Mouse (Mus musculus) natural killer cell, adult 2 months (primary cell): ENCODE measurements around the gene Adam12.

ENCODE experiments used
- DNase-seq, 2 experiments: peaks; one replicate each; pipeline ENCODE4 v3.0.0; 2022; ENCODE audit warnings: low spot score in 2 of 2

Gene Adam12

DNA sequence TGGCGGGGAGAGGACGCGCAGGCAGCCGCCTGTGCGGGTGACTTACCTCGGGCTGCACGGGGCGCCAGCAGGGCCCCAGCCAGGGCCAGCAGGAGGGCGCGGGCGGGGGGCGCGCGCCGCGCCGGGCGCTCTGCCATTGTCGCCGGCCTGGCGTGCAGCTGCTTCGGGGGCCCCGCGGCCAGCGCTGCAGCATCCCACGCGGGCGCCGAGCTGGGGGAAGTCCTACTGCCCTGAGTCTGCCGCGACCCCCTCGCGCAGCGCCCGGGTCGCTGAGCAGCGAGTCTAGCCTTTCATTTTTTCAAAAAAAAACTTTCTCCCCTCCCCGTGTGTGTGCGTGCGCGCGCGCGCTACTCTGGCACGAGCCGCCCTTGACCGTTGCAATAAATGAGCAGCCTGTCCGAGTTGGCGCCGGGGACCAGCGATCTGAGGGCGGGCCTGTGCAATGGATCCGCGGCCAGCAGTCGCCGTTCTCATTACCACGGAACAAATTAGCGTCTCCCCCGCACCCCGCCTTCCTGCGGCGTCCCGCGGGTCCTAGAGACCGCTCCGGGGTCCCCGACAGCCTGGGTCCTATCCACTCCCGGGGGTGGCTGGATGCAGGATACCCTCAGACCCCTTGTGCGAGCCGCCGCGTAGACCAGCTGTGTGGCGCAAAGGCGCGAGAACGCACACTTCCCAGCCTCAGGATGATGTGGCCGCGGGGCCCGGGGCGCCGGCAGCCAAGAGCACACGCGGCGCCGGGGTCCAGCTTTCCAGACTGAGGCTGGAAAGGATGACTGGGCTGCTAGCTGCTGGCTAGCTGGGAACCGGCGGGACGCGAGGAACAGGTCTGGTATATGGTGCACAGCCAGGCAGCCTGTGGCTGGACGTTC, 7.0 kb downstream of the Adam12 start:
- DNase-seq: no peak

DNA sequence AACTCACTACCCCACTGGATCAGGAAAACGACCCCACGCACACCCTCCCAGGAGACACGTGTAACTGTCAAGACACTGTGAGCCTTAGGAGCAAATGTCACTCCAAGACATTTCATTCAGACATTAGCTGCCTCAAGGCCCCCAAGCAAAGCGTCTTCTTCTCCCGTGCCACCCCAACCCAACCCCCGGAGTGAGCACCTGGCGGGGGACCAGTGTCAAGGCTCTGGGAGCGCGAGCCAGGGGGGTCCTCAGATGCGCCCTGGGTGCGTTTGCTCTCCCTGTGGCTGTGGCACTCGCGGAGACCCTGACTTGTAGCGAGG, 7.6 kb downstream of the Adam12 start:
- DNase-seq: no peak

DNA sequence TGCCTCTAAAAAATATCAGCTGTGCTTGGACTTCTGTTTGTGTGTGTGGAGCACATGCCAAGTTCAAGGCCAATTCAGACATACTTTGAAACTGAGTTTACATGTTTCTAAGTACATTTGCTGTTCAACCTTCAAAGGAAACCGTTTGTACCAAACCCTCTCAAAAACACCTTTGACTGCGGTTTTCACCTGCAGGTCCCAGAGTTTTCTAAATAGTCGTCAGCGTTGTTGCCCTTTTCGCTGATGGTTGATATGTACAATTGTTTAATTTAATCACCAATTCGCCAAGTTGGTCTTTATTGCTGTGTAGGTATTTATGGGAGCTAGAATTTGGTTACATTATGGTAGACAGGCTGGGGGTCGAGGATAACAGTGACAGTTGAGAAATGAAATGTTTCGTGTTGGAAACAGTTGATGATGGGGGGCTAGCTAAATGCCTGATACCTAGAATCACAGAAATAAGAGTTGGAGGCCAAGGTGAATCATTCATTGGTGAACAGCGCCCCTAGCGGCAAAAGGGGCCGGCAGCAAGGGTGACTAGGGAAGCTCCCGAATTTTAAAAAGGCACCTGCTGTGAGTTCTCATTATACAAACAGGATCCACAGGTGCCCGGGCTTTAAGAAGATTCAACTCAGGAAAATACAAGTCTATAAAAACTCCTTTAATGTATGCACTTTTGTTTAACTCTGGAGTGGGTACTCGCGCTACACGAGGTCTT, 8.3 kb downstream of the Adam12 start:
- no peak for DNase-seq

DNA sequence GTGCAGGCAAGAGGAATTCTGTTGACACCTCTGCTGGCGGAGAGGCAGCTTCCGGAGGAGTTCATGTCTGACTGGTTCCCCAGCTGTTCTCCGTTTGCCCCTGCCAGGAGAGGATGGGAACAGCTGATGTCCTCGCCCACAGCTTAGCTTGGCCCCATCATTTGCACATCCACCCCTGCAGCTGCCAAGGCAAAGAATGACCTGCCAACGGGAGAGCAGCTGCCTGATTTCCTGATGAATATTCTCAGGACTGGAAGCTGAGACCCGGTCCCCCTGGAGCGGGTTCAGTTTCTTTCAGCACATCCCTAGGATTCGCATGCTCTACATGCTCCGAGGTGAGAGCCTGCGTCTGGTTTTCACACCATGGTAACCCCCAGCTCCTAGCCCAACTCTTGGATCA, 24.0 kb downstream of the Adam12 start:
- DNase-seq: no peak

DNA sequence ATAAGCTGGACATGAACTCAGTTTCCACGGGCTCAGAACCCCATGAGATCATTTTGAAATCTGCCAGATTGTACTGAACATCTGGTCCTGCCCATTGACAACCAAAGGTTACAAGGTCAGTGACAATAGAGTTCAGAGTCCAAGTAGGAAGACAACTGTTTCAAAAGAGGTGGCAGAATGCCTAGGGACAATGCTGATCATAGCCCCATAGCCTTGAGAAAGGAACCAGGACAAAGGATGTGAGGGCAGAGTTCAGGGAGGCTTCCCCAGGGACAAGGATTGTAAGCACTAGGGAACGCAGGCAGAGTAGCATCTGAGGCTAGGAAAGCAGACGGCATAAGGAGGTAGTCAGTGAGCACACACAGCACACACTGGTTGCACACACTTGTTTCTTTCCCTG, 38.9 kb downstream of the Adam12 start:
- no peak for DNase-seq

DNA sequence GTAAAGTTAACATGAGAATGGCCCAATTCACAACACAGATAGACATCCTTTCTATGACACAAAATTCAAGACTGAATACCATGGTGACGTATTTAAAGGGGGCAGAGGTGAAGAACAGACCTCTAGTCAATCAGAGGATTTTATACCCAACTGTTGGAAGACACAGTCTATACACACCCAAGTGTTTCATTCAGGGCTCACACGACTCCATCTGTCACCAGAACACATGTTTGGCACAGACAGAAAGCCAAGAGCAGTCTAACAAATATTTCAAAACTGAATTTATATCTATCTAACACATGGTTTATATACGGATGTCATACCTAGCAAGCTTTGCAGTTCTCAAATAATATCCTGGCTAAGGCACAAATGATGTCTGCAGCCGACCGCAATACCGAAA, 41.8 kb downstream of the Adam12 start:
- DNase-seq: no peak

DNA sequence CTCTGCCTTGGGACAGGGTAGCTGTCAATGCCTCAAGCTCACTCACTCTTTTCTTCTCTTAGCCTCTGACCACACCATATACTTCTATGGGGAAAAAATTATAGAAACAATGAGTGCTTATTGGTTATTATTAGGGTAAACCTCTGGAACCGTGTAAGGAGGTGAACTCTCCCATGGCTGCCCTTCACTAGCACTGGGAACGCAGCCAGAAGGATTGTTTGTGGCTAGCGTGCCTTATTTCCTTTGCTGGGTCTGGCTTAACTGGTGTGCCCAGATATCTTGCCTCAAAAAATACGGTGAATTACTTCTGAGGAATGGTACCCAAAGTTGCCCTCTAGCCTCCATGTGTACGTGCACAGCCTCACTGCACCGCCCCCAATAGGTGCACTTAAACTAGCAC, 43.4 kb downstream of the Adam12 start:
- no peak for DNase-seq

DNA sequence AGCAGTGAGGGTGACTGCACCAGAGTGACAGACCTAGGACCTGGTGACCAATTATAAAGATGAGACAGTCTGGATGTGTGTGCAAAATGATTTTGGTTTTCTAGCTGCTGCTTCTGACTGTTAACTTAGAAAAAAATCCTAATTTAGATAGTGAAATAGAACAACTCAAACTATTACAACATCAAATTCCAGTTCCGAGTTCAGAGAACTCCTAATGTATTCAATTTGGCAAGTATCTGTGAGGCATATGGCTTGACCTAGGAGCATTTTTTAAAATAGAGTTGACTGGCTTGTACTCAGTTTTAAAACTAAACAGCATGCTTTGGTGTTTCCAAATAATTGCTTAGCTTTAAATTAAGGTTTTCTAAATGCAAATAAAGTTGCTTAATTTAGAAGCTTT, 44.0 kb downstream of the Adam12 start:
- DNase-seq: no peak

DNA sequence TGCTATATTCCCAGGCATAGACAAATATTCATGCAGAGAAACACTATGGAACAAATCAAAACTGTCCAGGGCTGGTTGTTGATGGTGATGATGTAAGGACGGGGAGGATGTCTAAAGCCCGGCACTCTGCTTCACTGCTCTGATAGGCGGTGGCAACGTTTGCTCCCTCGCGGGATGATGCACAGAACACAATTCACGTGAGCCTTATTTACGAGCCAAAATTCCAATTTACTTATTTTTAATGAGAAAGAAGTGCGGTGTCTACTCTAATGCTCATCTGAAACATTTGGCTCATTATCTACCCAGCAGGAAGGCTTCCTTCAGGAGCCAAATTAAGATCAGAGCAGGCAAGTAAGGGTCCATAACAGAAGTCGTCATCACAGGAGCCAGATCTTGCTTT, 45.4 kb downstream of the Adam12 start:
- DNase-seq: no peak

DNA sequence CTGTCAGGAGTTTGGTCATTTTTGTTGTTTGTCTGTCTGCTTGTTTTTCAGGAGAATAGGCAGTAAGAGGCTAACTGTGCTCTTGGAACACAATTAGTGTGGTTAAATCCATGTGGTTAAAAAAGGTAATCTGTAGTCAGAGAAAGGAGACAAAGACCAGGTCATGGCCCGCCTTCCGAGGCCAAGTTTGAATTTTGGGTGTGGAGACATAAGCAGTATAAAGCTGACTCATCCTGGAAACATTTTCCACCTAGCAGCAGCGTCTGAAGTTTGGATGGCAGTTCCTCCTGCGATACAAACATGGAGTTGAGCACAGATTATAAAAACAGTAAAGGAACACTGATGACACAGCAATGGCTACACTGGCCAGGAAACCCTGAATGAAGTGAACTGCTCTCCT, 46.2 kb downstream of the Adam12 start:
- no peak for DNase-seq

DNA sequence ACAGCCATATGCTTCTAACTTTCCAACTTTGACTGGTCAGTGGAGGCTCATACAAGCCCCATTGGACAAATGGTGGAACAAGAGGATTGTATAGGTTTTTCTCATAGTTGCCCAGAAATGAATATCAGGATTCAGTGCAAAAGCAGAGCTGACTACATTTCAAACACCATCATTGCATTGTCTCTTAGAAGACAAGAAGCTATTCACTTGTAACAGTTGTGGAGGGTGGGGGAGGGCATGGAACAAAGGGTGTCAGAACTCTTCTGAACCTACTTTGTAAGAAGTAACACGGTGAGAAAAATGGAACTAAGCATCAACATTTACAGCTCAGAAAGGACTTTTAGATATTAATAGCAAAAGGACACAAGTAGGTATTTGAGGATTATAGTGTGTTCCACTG, 50.2 kb downstream of the Adam12 start:
- DNase-seq: no peak

DNA sequence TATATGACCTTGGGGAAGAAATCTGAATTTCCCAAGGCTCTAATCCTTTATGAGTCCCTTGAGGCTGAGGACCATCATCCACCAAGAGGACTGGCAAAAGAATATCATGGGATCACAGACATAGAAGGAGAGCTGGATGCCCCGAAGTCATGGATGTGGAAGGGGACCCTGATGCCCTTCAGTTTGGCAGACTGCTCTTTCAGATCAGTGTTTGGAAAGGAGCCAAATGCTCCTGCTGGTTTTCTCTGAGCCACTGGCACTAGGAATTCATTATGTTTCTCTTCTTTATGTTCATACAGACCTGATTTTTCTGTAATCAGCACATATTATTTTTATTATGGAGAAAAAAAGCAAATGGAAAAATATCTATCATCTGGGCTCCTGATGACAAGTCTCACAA, 50.9 kb downstream of the Adam12 start:
- no peak for DNase-seq

DNA sequence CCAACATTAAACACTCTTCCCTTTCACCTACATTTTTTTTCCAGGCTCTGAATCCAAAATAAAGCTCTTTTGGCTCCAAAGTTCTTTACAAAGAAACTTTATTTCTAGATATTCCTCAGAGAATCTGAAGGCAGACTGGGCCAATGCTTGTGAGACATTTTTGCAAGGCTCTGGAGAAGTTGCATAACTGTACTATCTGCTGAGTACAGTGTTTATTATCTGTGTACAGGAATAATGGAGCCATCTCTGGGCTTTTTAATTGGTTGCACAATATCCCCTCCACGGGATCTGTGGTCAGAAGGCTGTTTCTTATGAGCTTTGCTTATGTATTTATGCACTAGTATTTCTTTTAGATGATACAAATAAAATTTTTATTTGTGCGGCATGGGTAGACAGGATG, 54.9 kb downstream of the Adam12 start:
- no peak for DNase-seq

DNA sequence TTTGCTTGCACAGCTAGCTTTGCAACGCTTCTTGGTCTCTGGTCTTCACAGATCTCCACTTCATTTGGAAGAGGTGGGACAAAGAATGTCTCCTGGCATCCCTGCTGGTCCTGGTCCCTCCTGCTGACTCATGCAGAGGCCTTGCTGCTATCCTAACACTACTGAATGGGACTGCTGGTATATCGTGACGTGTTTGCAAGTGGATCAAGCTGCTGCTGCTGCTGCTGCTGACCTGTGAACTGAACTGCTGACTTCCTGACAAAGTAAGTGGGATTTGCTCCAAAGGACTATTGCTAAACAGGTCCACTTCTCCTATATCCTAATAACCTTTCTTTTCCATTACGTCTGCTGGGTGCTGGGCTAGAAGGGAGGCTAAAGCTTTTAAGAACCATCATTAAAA, 56.7 kb downstream of the Adam12 start:
- no peak for DNase-seq

DNA sequence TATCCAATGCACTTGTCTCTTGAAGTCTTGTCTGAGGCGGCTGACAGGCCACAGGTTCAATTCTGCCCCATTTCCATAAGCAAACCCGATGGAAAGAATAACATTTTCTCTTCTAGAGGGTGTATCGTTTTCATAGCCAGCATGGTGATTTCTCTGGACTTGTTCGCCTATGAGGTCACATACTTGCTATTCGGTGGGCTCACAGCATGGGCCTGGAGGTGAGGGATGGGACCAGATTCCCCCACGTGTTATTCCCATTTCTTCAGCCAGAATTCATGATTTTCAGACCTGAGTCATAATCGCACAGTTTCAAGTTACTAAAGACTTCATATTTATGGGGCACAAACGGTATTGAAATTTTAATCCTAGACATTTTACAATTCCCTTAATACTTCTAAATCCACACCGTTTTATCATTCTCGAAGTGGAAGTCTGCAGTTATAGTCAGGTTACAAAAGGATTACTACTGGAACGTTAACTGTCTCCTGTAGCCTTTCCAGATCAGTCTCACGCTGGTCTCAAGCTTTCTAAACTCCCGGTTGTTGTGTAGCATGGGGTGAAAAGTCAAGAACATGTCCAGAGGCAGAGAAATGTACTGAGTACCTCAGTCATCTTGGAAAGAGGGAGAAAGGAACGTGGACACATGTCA, 58.4 kb downstream of the Adam12 start:
- no peak for DNase-seq

DNA sequence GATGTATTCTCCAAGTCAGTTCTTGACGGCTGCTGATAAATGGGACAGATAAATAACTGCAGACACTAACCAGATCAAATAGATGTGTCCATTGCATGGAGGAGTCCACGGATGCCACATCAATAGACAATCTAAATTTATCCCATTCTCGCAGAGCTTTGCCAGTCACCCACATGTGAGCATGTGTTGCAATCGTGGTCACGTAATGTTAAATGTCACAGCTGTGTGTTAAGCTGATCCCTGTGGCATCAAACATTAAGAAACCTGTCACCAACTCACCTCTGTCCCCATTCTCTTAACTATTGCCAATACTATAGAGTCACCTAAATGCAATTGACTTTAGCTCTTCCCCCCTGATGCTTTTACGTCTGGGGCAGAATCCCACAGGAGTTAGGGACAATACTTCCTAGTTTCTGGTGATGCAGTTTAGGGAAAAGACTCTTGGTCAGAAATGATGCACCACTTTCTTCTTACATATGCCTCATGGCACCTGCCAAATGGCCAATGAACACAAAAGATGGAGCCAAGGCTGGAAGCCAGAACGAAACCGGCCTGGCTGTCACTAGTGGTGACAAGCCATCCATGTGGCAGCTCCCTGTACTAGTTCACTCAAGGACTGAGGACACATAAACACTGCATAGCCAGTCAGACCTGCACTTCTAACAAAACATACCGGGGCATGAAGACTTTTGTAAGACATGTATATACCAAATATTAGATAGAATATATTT, 61.6 kb downstream of the Adam12 start:
- DNase-seq: no peak

DNA sequence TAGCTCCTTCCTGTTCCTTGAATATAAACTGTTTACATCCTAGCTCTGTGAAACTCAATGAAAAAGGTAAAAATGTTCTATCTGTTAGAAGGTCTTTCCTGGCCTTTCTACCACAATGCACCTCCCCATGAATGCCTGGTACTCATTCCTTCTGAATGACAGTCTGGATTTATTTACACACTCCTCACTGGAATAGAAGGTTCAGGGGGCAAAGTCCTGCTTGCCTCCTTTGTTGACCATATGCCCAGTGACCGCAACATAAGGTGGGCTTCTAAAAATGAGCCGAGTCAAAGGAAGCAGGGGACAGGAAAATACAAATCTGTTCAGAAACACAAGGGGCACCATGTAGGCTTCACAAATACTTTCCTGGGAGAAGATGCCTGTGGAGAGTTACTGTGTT, 62.2 kb downstream of the Adam12 start:
- no peak for DNase-seq

DNA sequence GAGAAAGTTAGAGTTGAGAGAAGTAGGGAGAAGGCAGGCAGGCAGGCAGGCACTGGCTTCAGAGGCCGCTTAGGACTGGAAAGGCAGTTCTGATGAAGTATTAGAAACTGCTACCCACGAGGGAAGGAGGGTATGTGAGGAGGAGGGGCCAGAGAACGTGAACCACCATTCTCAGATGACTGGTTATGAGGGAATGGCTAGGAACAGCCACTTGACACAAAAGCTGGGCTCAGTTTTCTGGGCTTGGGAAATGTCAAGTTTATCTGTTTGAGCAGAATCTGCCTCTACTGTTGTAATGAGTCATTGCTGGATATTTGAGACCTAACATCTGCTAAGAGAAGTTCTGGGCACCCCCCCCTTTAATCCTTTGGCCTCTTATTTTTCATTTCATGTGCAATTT, 64.4 kb downstream of the Adam12 start:
- DNase-seq: no peak

DNA sequence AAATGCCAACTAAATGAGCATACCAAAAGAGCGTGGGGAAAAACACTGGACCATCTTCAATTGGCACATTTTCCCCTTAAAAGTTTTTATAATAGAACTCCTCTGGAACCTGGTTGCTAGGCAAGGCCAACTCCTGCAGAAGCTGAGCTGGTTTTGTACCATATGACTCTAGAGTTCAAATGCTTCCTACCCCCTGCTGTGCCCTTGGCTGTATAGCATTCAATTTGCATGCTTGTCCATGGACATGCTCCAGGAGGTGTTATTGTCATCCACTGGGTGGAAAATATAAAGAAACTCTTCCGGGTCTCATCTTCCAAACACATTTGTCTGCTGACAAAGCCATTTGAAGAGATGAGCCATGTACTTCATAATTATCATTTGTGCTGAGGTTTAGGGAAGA, 68.2 kb downstream of the Adam12 start:
- DNase-seq: no peak

DNA sequence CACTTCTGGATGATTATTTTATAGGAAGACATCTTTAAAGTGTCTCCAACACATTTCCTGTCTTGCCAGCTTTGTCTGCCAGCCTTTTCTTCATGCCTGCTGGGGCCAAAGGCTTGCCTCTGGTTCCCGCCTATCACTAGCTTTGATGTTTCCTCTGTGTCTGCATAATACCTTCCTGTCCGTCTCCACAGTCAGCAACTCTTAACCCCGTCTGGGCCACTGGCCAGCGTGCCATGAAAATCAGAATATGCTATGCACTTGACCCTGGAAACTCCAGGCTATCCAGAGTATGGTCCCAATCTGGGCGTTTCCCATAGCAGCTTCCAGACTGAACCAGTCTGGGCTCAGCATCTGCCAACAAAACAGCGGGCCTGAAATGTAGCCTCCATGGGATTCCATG, 69.1 kb downstream of the Adam12 start:
- DNase-seq: no peak

DNA sequence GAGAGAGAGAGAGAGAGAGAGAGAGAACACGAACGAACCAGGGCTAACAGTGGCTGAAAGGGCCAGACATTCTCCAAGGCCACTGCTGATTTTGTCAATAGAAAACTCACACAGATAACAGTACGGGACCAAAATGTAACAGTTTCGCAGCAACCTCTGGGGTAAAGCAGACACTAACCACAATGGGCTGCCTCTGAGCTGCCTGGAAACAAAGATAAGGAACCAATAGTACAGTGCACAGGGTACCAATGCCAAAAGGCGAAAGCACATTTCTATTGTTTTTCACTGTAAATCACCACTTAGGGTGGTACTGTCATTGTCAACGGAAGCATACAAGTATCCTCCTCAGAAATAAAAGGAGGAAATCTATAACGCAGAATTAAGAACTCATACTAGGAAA, 72.3 kb downstream of the Adam12 start:
- DNase-seq: no peak

DNA sequence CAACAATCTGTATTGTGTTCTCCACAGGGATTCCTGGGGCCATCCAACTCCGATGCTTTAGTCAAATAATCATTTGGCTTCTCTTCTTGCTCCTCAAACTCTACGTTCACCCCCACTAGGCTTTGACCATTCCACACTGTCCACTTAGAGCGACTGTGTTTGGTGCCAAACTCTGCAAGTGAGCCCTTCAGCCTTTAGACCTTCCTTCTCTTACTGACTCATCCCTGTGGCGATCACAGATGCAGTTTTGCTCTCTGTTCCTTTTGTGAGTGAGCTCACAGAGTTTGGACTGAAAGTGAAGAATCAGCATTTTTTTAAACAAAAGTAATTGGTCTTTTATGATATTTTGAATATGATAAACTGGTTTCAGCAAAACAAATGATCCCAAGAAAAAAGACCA, 80.6 kb downstream of the Adam12 start:
- DNase-seq: no peak
